Mouse (Mus musculus): ENCODE measurements around the gene Crybb1. TPM values are rescaled to one million over a fixed set of nuclear protein-coding genes. Genes with fewer than 3 reads are reported as not detected.
A peak's percentile ranks its signal among the peaks of the same experiment; 100 is the strongest.

Crybb1 gene
- polyA plus RNA-seq, 1 experiment from 2014 or later, result 2.2 TPM

DNA sequence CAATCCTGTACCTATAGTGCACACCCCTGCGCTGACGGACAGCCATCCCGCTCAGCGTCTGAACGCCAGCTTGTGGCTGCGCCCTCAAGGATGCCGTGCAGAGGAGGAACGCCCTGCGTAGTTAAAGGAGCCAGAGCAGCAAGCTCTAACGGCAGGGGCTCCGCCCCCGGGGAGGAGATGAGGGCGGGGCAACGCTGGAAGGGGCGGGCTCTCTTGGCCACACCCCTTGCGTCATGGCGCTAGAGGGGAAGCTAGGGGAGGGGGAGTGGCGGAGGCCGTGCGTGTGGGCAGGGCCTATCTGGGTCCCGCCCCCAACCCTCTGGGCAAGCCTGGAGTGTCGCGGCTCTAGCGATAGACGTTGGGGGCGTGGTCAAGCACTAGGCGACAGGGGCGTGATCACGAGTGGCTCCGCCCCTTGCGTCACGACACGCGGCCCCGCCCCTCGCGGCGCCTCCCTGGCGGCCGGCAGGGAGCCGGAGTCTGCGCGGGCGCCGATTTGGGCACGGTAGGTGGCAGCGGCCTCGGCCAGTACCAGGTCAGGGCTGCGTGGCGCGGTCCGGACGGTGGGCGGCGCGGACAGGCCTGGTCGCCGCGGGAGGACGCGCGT is 20.8 kb downstream of the Crybb1 start, which contains the start of gene Tpst2:
Gene Tpst2, plus strand, starts transcription at position 425 of the 607 bp plus-strand sequence.
- peak within 1 kb of the TSS; percentile 33; the same call in 1 of the 2 replicates for H3K27ac ChIP-seq (ENCODE audit: low read length)
- H3K4me2 ChIP-seq (replicated peaks; ENCODE audit: low read depth, low read length), result peak within 1 kb of the TSS; percentile 83
- no peaks in the 10 kb centered on the region for H3K27me3 ChIP-seq (ENCODE audit: control insufficient read depth, insufficient read depth, low read length)
- peak; percentile 96 for ATAC-seq (ENCODE audit: insufficient number of reproducible peaks, insufficient read depth, low FRiP score, low read depth)
- peak within 1 kb of the TSS; percentile 73 for H3K9ac ChIP-seq (replicated peaks; ENCODE audit: low read depth, low read length)
- under 1% methylated on average over 62 of the region's 62 CpGs for WGBS
- peaks cover 9% of the 10 kb centered on the region; the same call in 1 of the 2 replicates for H3K4me1 ChIP-seq (ENCODE audit: control insufficient read depth, insufficient read depth, low read length)
- peak within 1 kb of the TSS; percentile 76 for H3K4me3 ChIP-seq (ENCODE audit: low read depth, low read length)
- no peaks in the 10 kb centered on the region for H3K9me3 ChIP-seq (ENCODE audit: control insufficient read depth, low read depth, low read length)
- no peaks in the 10 kb centered on the region for H3K36me3 ChIP-seq (ENCODE audit: control insufficient read depth, insufficient read depth, low read length)

DNA sequence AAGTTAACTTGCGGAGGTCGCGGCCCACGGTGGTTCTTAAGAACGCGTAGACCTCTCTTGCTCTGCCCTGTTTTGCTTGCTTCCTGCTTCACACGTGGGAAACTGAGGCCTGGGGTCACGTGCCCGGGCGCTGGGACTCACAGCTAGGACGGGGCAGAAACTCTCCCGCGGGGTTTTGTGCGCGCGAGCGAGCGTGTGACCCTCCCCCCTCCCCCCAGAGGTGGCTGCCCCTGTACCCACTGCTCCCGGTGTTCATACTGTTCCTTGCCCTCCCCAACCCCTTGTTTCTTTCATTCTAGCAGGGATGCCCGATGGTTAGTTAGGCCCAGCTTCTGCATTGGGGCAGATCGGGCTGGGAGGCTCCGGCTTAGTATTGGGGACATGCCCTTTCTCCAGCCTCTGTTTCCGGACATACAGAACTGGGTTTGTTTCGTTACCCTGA is 21.3 kb downstream of the Crybb1 start:
- WGBS, result 1% methylated on average over 24 of the region's 24 CpGs
- peak overlapping the region; percentile 73 for H3K9ac ChIP-seq (replicated peaks; ENCODE audit: low read depth, low read length)
- H3K4me1 ChIP-seq (ENCODE audit: control insufficient read depth, insufficient read depth, low read length), result peaks cover 9% of the 10 kb centered on the region; the same call in 1 of the 2 replicates
- no peaks in the 10 kb centered on the region for H3K27me3 ChIP-seq (ENCODE audit: control insufficient read depth, insufficient read depth, low read length)
- peak overlapping the region; percentile 76 for H3K4me3 ChIP-seq (ENCODE audit: low read depth, low read length)
- H3K4me2 ChIP-seq (replicated peaks; ENCODE audit: low read depth, low read length), result peak overlapping the region; percentile 83
- no peaks in the 10 kb centered on the region for H3K36me3 ChIP-seq (ENCODE audit: control insufficient read depth, insufficient read depth, low read length)
- peak; percentile 7; the same call in 1 of the 2 replicates for ATAC-seq (ENCODE audit: insufficient number of reproducible peaks, insufficient read depth, low FRiP score, low read depth)
- H3K9me3 ChIP-seq (ENCODE audit: control insufficient read depth, low read depth, low read length), result no peaks in the 10 kb centered on the region
- peak overlapping the region; percentile 33; the same call in 1 of the 2 replicates for H3K27ac ChIP-seq (ENCODE audit: low read length)

DNA sequence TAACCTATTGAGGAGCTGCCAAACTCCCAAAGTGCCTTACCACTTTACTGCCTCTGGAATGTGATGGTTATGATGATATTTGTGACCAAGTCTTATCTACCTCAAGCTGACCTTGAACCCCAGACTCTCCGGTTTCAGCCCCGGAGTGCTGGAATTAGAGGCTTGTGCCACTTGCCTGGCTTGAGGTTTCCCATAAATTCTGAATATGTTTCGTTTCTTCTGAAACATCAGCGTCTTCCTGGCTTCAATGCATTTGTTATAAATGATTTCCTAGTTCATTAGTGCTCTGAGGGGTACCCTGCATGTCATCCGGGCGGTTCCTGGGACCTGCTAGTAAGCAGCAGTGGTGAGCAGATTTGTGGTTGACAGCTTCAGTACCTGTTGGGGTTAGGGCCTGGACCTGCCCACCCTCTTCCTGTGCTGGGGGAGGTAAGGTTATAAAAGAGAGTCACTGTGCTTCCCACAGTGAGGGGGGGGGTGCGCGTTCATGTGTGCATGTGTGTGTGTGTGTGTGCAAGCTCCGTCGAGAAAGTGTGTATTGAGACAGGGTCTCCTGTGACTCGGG is 22.4 kb downstream of the Crybb1 start:
- peaks cover 9% of the 10 kb centered on the region; the same call in 1 of the 2 replicates for H3K4me1 ChIP-seq (ENCODE audit: control insufficient read depth, insufficient read depth, low read length)

DNA sequence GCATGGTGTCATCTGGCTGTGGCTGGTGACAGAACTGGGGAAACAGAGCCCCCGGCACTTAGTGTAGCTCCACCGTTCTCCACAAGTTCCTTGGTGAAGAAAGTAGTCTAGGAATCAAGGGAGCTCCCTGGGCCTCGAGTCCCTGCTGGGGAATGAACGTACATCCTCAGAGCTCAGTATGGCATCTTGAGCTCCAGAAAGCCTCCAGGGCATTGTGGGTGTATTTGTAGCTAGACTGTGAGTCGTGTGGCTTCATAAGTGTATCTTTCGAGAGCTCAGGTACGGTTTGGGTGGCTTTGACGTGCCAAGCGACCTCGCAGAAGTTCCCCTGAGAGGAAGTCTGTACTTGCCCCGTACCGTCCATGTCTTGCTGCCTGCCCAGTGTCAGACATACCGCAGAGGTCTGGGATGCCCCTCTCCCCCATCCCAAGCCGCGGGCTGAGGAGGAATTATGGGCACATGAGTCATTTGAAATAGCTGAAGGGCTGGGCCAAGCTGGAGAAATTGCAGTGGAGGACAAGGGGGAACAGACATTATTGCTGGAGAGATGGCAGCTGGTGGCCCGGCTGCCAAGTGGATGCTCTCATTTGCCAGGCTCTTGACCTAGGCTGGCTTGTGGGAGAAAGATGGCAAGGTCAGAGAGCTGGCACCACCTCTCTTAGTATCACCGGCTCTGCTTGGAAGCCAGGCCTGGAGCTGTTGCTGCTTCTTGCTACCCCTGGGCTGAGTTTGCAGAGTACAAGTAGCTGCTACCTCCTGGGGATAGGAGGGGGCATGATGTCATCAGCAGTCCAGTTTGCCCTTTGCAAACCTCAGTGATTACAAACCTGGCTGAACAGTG is 23.8 kb downstream of the Crybb1 start:
- H3K9ac ChIP-seq (replicated peaks; ENCODE audit: low read depth, low read length), result no peak overlapping the region

More for the DNA sequence above, 22.4 kb downstream of the Crybb1 start:
- H3K4me2 ChIP-seq (replicated peaks; ENCODE audit: low read depth, low read length), result peak overlapping the region; percentile 83
- no peaks in the 10 kb centered on the region for H3K36me3 ChIP-seq (ENCODE audit: control insufficient read depth, insufficient read depth, low read length)
- H3K27me3 ChIP-seq (ENCODE audit: control insufficient read depth, insufficient read depth, low read length), result no peaks in the 10 kb centered on the region
- no peak for ATAC-seq (ENCODE audit: insufficient number of reproducible peaks, insufficient read depth, low FRiP score, low read depth)
- no peak overlapping the region for H3K9ac ChIP-seq (replicated peaks; ENCODE audit: low read depth, low read length)
- H3K4me3 ChIP-seq (ENCODE audit: low read depth, low read length), result 0 out of 2 replicates have a peak overlapping the region, but pooled peaks have one; percentile 6
- H3K9me3 ChIP-seq (ENCODE audit: control insufficient read depth, low read depth, low read length), result no peaks in the 10 kb centered on the region
- no peak overlapping the region for H3K27ac ChIP-seq (ENCODE audit: low read length)
- WGBS, result 85% methylated on average over 11 of the region's 11 CpGs

DNA sequence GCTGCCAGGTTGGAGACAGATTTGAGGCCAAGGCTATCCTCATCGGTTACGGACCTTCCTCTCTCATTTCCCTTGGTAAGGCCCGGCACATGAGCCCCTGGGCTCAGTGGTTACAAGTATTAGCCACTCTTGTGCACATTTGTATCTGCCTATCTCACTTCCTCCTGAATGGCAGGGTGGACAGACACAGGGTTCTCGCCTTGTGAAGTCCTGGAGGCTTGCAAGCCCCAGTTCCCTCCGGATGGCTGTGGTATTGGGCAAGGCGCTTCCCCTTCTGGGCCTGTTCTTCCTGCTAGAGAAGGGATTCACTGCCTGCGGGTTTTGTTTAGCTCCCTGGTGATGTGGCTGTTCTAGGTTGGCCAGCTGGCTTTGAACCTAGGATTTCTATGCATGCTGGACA is 24.5 kb downstream of the Crybb1 start:
- H3K4me3 ChIP-seq (ENCODE audit: low read depth, low read length), result no peak overlapping the region
- no peaks in the 10 kb centered on the region for H3K36me3 ChIP-seq (ENCODE audit: control insufficient read depth, insufficient read depth, low read length)
- H3K27ac ChIP-seq (ENCODE audit: low read length), result 0 out of 2 replicates have a peak overlapping the region, but pooled peaks have one; percentile 7
- no peak overlapping the region for H3K4me2 ChIP-seq (replicated peaks; ENCODE audit: low read depth, low read length)
- H3K9me3 ChIP-seq (ENCODE audit: control insufficient read depth, low read depth, low read length), result no peaks in the 10 kb centered on the region
- ATAC-seq (ENCODE audit: insufficient number of reproducible peaks, insufficient read depth, low FRiP score, low read depth), result no peak
- 85% methylated on average over 7 of the region's 7 CpGs for WGBS
- H3K9ac ChIP-seq (replicated peaks; ENCODE audit: low read depth, low read length), result no peak overlapping the region
- no peaks in the 10 kb centered on the region for H3K27me3 ChIP-seq (ENCODE audit: control insufficient read depth, insufficient read depth, low read length)
- H3K4me1 ChIP-seq (ENCODE audit: control insufficient read depth, insufficient read depth, low read length), result peaks cover 9% of the 10 kb centered on the region; the same call in 1 of the 2 replicates

More for the DNA sequence above, 23.8 kb downstream of the Crybb1 start:
- 77% methylated on average over 17 of the region's 17 CpGs for WGBS
- no peak for ATAC-seq (ENCODE audit: insufficient number of reproducible peaks, insufficient read depth, low FRiP score, low read depth)
- H3K27me3 ChIP-seq (ENCODE audit: control insufficient read depth, insufficient read depth, low read length), result no peaks in the 10 kb centered on the region
- H3K4me2 ChIP-seq (replicated peaks; ENCODE audit: low read depth, low read length), result no peak overlapping the region
- peaks cover 9% of the 10 kb centered on the region; the same call in 1 of the 2 replicates for H3K4me1 ChIP-seq (ENCODE audit: control insufficient read depth, insufficient read depth, low read length)
- H3K9me3 ChIP-seq (ENCODE audit: control insufficient read depth, low read depth, low read length), result no peaks in the 10 kb centered on the region
- H3K36me3 ChIP-seq (ENCODE audit: control insufficient read depth, insufficient read depth, low read length), result no peaks in the 10 kb centered on the region
- no peak overlapping the region for H3K4me3 ChIP-seq (ENCODE audit: low read depth, low read length)
- H3K27ac ChIP-seq (ENCODE audit: low read length), result 0 out of 2 replicates have a peak overlapping the region, but pooled peaks have one; percentile 7

DNA sequence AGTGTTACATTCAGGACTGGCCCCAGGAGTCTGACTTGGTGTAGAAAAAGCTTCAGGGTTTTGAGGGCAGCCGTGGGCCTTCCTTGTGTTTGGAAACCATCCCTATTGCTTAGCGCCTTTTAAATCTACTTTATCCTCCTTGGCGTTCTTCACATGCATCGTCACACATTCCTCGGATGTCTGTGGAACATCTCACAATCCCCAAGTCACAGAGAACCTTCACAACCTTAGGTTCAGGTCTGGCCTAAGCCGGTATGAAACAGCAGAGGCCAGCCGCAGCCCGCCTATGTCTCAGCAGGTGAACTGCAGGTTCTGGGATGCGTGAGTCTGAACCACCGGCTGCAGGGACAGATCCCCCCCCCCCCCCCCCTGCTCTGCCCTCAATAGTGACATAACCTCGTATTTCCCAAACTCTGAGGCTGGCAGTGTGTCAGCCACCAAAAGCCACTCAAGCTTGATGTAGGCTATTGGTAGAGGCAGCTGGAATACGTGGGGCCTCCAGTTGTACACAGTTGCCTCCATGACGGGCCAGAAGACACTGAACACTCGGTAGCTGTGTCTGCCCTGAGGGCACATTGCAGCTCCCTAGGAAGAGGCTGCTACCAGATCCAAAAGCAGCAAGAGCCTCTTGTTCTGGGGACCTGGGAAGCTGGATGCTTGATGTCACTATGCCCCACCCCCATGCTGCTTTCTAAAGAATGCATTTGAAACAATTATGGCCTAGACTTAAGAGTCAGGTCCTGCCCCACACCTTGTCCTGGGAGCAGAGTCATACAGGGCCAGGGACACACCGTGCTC is 25.4 kb downstream of the Crybb1 start:
- H3K4me2 ChIP-seq (replicated peaks; ENCODE audit: low read depth, low read length), result no peak overlapping the region
- H3K4me1 ChIP-seq (ENCODE audit: control insufficient read depth, insufficient read depth, low read length), result peaks cover 7% of the 10 kb centered on the region; the same call in 1 of the 2 replicates
- no peak overlapping the region for H3K4me3 ChIP-seq (ENCODE audit: low read depth, low read length)
- H3K27ac ChIP-seq (ENCODE audit: low read length), result no peak overlapping the region
- H3K9ac ChIP-seq (replicated peaks; ENCODE audit: low read depth, low read length), result no peak overlapping the region
- ATAC-seq (ENCODE audit: insufficient number of reproducible peaks, insufficient read depth, low FRiP score, low read depth), result no peak
- H3K27me3 ChIP-seq (ENCODE audit: control insufficient read depth, insufficient read depth, low read length), result no peaks in the 10 kb centered on the region
- H3K36me3 ChIP-seq (ENCODE audit: control insufficient read depth, insufficient read depth, low read length), result no peaks in the 10 kb centered on the region
- H3K9me3 ChIP-seq (ENCODE audit: control insufficient read depth, low read depth, low read length), result no peaks in the 10 kb centered on the region
- WGBS, result 66% methylated on average over 15 of the region's 15 CpGs

DNA sequence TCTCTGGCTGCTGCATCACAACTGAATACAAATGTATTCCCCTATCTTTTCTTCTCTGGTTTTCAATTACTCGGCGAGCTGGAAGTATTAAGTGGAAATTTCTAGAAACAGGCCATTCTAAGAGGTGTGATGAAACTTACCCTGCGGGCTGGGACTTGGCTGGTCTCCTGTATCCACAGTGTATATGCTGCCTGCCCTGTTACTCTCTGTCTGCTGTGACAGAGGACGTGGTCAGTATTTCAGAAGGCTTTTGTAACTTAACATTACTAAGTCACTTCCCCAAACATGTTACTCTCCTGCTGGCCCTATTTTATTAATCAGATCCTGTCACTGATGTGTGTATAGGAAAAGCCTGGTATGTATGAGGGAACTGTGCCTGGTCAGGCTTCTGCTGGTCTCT is 26.1 kb downstream of the Crybb1 start:
- Histone ChIP-seq H3K4me3 (ENCODE audit: low read depth, low read length) (no peak overlapping the region), H3K9ac (replicated peaks; ENCODE audit: low read depth, low read length) (no peak overlapping the region), H3K27me3 (ENCODE audit: control insufficient read depth, insufficient read depth, low read length) (no peaks in the 10 kb centered on the region), H3K9me3 (ENCODE audit: control insufficient read depth, low read depth, low read length) (no peaks in the 10 kb centered on the region), H3K27ac (ENCODE audit: low read length) (no peak overlapping the region), H3K4me2 (replicated peaks; ENCODE audit: low read depth, low read length) (no peak overlapping the region), H3K4me1 (ENCODE audit: control insufficient read depth, insufficient read depth, low read length) (peaks cover 11% of the 10 kb centered on the region), H3K36me3 (ENCODE audit: control insufficient read depth, insufficient read depth, low read length) (no peaks in the 10 kb centered on the region)
- no peak for ATAC-seq (ENCODE audit: insufficient number of reproducible peaks, insufficient read depth, low FRiP score, low read depth)
- 90% methylated on average over 4 of the region's 4 CpGs for WGBS
